Mouse (Mus musculus) limb, embryonic 11.5 days (tissue): Measurements from ENCODE around the gene Tbc1d22a. TPM values are rescaled to one million over a fixed set of nuclear protein-coding genes. Genes with fewer than 3 reads are reported as not detected.
A peak's percentile ranks its signal among the peaks of the same experiment; 100 is the strongest.

Source experiments
- ATAC-seq: fragments of 200-750 bp; cut with Nextera tagmentation; 2 replicates; pipeline ENCODE4 v1.8.0; 2017; ENCODE audit warnings: low read depth; ENCODE audit not compliant: insufficient number of reproducible peaks, low FRiP score, low TSS enrichment
- DNase-seq: peaks from one replicate; pipeline ENCODE4 v3.0.0-alpha.2; 2015; ENCODE audit warnings: low spot score
- H3K27ac ChIP-seq: fragments of 300-500 bp; sonication (generic); replicated peaks from 2 replicates; pipeline ENCODE4 v1.5.1; 2014; ENCODE audit warnings: low read depth, mild to moderate bottlenecking, low read length
- H3K27me3 ChIP-seq: fragments of 300-500 bp; sonication (generic); 2 replicates; pipeline ENCODE4 v1.6.1; 2014; ENCODE audit warnings: mild to moderate bottlenecking, low read length, mixed read lengths; ENCODE audit not compliant: control insufficient read depth, insufficient read depth
- H3K36me3 ChIP-seq: fragments of 300-500 bp; sonication (generic); 2 replicates; pipeline ENCODE4 v1.6.1; 2014; ENCODE audit warnings: mild to moderate bottlenecking, low read length, moderate library complexity, mixed read lengths; ENCODE audit not compliant: control insufficient read depth, insufficient read depth
- H3K4me1 ChIP-seq: fragments of 300-500 bp; sonication (generic); 2 replicates; pipeline ENCODE4 v1.6.1; 2014; ENCODE audit warnings: low read length, mixed read lengths; ENCODE audit not compliant: control insufficient read depth, insufficient read depth
- H3K4me2 ChIP-seq: fragments of 300-500 bp; sonication (generic); 2 replicates; pipeline ENCODE4 v1.6.1; 2014; ENCODE audit warnings: low read depth, mild to moderate bottlenecking, moderate library complexity; ENCODE audit not compliant: severe bottlenecking
- H3K4me3 ChIP-seq: fragments of 300-500 bp; sonication (generic); 2 replicates; pipeline ENCODE4 v1.5.1; 2014; ENCODE audit warnings: low read depth, low read length
- H3K9ac ChIP-seq: fragments of 300-500 bp; sonication (generic); 2 replicates; pipeline ENCODE4 v1.6.1; 2014; ENCODE audit warnings: mild to moderate bottlenecking, low read length
- H3K9me3 ChIP-seq: fragments of 300-500 bp; sonication (generic); 2 replicates; pipeline ENCODE4 v1.6.1; 2016; ENCODE audit warnings: low read length; ENCODE audit not compliant: control insufficient read depth
- WGBS: fragments of 180-500 bp; shearing (Covaris S2); extraction: QIAGEN DNeasy Blood & Tissue Kit; methylation state at CpG from one replicate; pipeline ENCODE4 v1.1.7; 2014; 5-methylcytosine and 5-hydroxymethylcytosine counted together
- polyA plus RNA-seq: library from polyadenylated mRNA; unstranded; fragments of >200 nt; fragmentation: Nextera tagmentation; extraction: Ambion mirVana; gene quantifications from 2 replicates; pipeline ENCODE4 v1.2.1, GENCODE M21; 2014

Gene Tbc1d22a
- polyA plus RNA-seq, 1 experiment from 2014 or later: 7.7 TPM

GRCm38 (mm10) chr15:86429766-86430335 is 215.6 kb downstream of the Tbc1d22a start:
- H3K9me3 ChIP-seq: no peaks in the 10 kb centered on the region
- no peak overlapping the region for H3K4me3 ChIP-seq
- 22% methylated on average over 8 of the region's 8 CpGs for WGBS
- DNase-seq (peak; percentile 71), ATAC-seq (0 out of 2 replicates have a peak, but pooled peaks have one; percentile 55)
- no peaks in the 10 kb centered on the region for H3K36me3 ChIP-seq
- H3K4me1 ChIP-seq: peaks cover 12% of the 10 kb centered on the region
- H3K4me2 ChIP-seq: no peak overlapping the region
- H3K9ac ChIP-seq: no peak overlapping the region
- H3K27me3 ChIP-seq: no peaks in the 10 kb centered on the region
- no peak overlapping the region for H3K27ac ChIP-seq

GRCm38 (mm10) chr15:86431539-86432080 is 217.4 kb downstream of the Tbc1d22a start:
- H3K4me1 ChIP-seq: peaks cover 12% of the 10 kb centered on the region
- H3K27me3 ChIP-seq: no peaks in the 10 kb centered on the region
- H3K9ac ChIP-seq: no peak overlapping the region
- WGBS: 79% methylated on average over 11 of the region's 11 CpGs
- H3K27ac ChIP-seq: no peak overlapping the region
- no peaks in the 10 kb centered on the region for H3K36me3 ChIP-seq
- DNase-seq (no peak), ATAC-seq (no peak)
- no peak overlapping the region for H3K4me2 ChIP-seq
- H3K9me3 ChIP-seq: no peaks in the 10 kb centered on the region
- no peak overlapping the region for H3K4me3 ChIP-seq

GRCm38 (mm10) chr15:86432791-86433190 is 218.5 kb downstream of the Tbc1d22a start:
- Histone ChIP-seq H3K27me3 (no peaks in the 10 kb centered on the region), H3K9me3 (no peaks in the 10 kb centered on the region), H3K4me1 (peaks cover 12% of the 10 kb centered on the region), H3K4me3 (no peak overlapping the region), H3K36me3 (no peaks in the 10 kb centered on the region), H3K27ac (no peak overlapping the region), H3K9ac (no peak overlapping the region), H3K4me2 (no peak overlapping the region)
- no peak for DNase-seq
- ATAC-seq: no peak

GRCm38 (mm10) chr15:86433378-86433777 is 219.1 kb downstream of the Tbc1d22a start:
- Histone ChIP-seq H3K9me3 (no peaks in the 10 kb centered on the region), H3K4me3 (no peak overlapping the region), H3K4me1 (peaks cover 12% of the 10 kb centered on the region), H3K27ac (no peak overlapping the region), H3K4me2 (no peak overlapping the region), H3K9ac (no peak overlapping the region), H3K36me3 (no peaks in the 10 kb centered on the region), H3K27me3 (no peaks in the 10 kb centered on the region)
- DNase-seq: no peak
- WGBS: 52% methylated on average over 8 of the region's 8 CpGs
- no peak for ATAC-seq

GRCm38 (mm10) chr15:86434241-86434640 is 220.0 kb downstream of the Tbc1d22a start:
- Histone ChIP-seq H3K27me3 (no peaks in the 10 kb centered on the region), H3K9me3 (no peaks in the 10 kb centered on the region), H3K4me1 (peaks cover 7% of the 10 kb centered on the region), H3K4me2 (no peak overlapping the region), H3K4me3 (no peak overlapping the region), H3K27ac (no peak overlapping the region), H3K36me3 (no peaks in the 10 kb centered on the region), H3K9ac (no peak overlapping the region)
- no peak for ATAC-seq
- DNase-seq: no peak
- 85% methylated on average over 3 of the region's 3 CpGs for WGBS

GRCm38 (mm10) chr15:86437346-86437745 is 223.1 kb downstream of the Tbc1d22a start:
- Histone ChIP-seq H3K27me3 (no peaks in the 10 kb centered on the region), H3K36me3 (no peaks in the 10 kb centered on the region), H3K27ac (no peak overlapping the region), H3K4me3 (no peak overlapping the region), H3K4me1 (no peaks in the 10 kb centered on the region), H3K9ac (no peak overlapping the region), H3K9me3 (no peaks in the 10 kb centered on the region), H3K4me2 (no peak overlapping the region)
- 69% methylated on average over 2 of the region's 2 CpGs for WGBS
- no peak for ATAC-seq
- no peak for DNase-seq

- H3K9me3 ChIP-seq: no peaks in the 10 kb centered on the region
- H3K4me2 ChIP-seq: no peak overlapping the region
- no peaks in the 10 kb centered on the region for H3K27me3 ChIP-seq
- ATAC-seq: no peak
- no peaks in the 10 kb centered on the region for H3K4me1 ChIP-seq
- H3K36me3 ChIP-seq: no peaks in the 10 kb centered on the region
- no peak for DNase-seq
- 94% methylated on average over 15 of the region's 15 CpGs for WGBS
- no peak overlapping the region for H3K9ac ChIP-seq
- H3K27ac ChIP-seq: no peak overlapping the region
- H3K4me3 ChIP-seq: no peak overlapping the region
These were observed 224.9 kb downstream of the Tbc1d22a start for GRCm38 (mm10) chr15:86439015-86439796.

- WGBS: 85% methylated on average over 2 of the region's 2 CpGs
- no peaks in the 10 kb centered on the region for H3K27me3 ChIP-seq
- H3K4me3 ChIP-seq: no peak overlapping the region
- no peak overlapping the region for H3K27ac ChIP-seq
- no peaks in the 10 kb centered on the region for H3K4me1 ChIP-seq
- no peaks in the 10 kb centered on the region for H3K36me3 ChIP-seq
- no peak overlapping the region for H3K9ac ChIP-seq
- no peak for DNase-seq
- no peak for ATAC-seq
- no peak overlapping the region for H3K4me2 ChIP-seq
- H3K9me3 ChIP-seq: no peaks in the 10 kb centered on the region
These were observed 230.0 kb downstream of the Tbc1d22a start for GRCm38 (mm10) chr15:86444271-86444670.
